Mouse (Mus musculus): ENCODE results near the gene Kif6.

DNA sequence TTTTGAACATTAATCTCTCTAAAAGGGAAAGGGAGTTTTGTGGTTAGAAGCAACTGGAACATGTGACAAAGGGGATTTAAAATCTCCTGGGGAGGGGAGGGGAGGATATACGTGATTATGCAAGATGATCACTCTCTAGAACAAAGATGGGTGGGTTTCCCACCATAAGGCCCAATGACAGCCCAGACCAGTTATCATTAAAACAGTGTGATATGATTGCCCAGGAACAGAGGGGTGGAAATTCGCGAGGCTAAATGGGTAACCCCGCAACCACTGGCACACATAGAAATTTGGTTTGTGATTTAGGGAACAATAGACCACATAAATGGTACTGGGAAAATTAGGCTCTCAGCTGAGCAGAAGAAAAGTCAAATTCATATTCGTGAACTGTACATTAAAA lies 37.9 kb downstream of the Kif6 start:
- TF ChIP-seq ZC3H11A (IDR thresholded peaks at IDR 0.05; ENCODE audit: borderline replicate concordance, low read depth, low read length) (no peak), HCFC1 (IDR thresholded peaks at IDR 0.05; ENCODE audit: borderline replicate concordance, insufficient read depth, low read length) (no peak)

All from ES-E14 (cell line).